Mouse (Mus musculus) testis, adult 2 months (tissue): Measurements from ENCODE around the gene Kcna1.

Experiments
- CTCF ChIP-seq: fragments of 200-500 bp; IDR thresholded peaks from 2 replicates; pipeline ENCODE4 v1.5.1; 2012; ENCODE audit warnings: low read depth, mild to moderate bottlenecking, inconsistent platforms, low read length, moderate library complexity; ENCODE audit not compliant: control insufficient read depth, insufficient read depth, insufficient replicate concordance
- POLR2A ChIP-seq: fragments of 200-500 bp; IDR thresholded peaks from 2 replicates; pipeline ENCODE4 v1.6.1; 2012; ENCODE audit warnings: low read depth, mild to moderate bottlenecking, inconsistent platforms, low read length, moderate library complexity; ENCODE audit not compliant: control insufficient read depth

- TF ChIP-seq CTCF, result no peak
- no peak for TF ChIP-seq POLR2A
Observed at GRCm38 (mm10) chr6:126653561-126653960, 7.4 kb upstream of the Kcna1 start.
